Mouse (Mus musculus) cerebellum, adult 2 months (tissue): ENCODE data around the gene Fcgrt.

Experiments
- CTCF ChIP-seq: fragments of 200-500 bp; IDR thresholded peaks from 2 replicates; pipeline ENCODE4 v1.5.1; 2011; ENCODE audit warnings: low read depth, mild to moderate bottlenecking, control low read depth, low read length, moderate library complexity, borderline replicate concordance; ENCODE audit not compliant: insufficient read depth
- POLR2A ChIP-seq: fragments of 200-500 bp; IDR thresholded peaks from 2 replicates; pipeline ENCODE4 v1.6.1; 2011; ENCODE audit warnings: low read length, control low read depth, borderline replicate concordance; ENCODE audit not compliant: insufficient read depth

- no peak for TF ChIP-seq POLR2A
- TF ChIP-seq CTCF = no peak
Observed at GRCm38 (mm10) chr7:45105491-45105890, 1.8 kb upstream of the Fcgrt start.
